12 mouse cellular contexts compared by ENCODE assay signal in genomic region chr17:35222299-35222698, GRCm38 (mm10). TPM values are rescaled to one million over a fixed set of nuclear protein-coding genes. Genes with fewer than 3 reads are reported as not detected.
DNase-seq lines count a peak whose midpoint lies in the region; ATAC-seq and TF ChIP-seq lines count a peak whose summit lies in the region.
"Had no signal": no experiment of that assay in that cellular context is flagged by ENCODE, and none has a peak within 500 bp of the region (broad histone marks: within the 10 kb centered on the region; RNA-seq: fewer than 3 reads in every experiment).

No protein-coding gene starts in this region.

- no peaks in the 10 kb centered on the region for H3K9me3 ChIP-seq in heart, embryonic 15.5 days (replicated peaks)
- H3K9me3 ChIP-seq in liver, embryonic 13.5 days (replicated peaks), result no peaks in the 10 kb centered on the region
- no peaks in the 10 kb centered on the region for H3K9me3 ChIP-seq in stomach, embryonic 15.5 days
- H3K9me3 ChIP-seq in forebrain, embryonic 10.5 days, result no peaks in the 10 kb centered on the region
- no peaks in the 10 kb centered on the region for H3K9me3 ChIP-seq in forebrain, postnatal 0 days (ENCODE audit: low read length)
- H3K9me3 ChIP-seq: embryonic facial prominence, embryonic 12.5 days; midbrain, embryonic 10.5 days had no signal

- no peak for ATAC-seq in heart, embryonic 15.5 days (replicated peaks; ENCODE audit: insufficient number of reproducible peaks, insufficient read depth, low FRiP score, low read depth)
- ATAC-seq in liver, embryonic 13.5 days (ENCODE audit: low read depth), result no peak
- no peak for ATAC-seq in stomach, embryonic 15.5 days (ENCODE audit: insufficient read depth, low FRiP score, low read depth)
- no peak for ATAC-seq in forebrain, postnatal 0 days

- no peak overlapping the region for H3K4me3 ChIP-seq in heart, embryonic 15.5 days
- H3K4me3 ChIP-seq in liver, embryonic 13.5 days (replicated peaks), result no peak overlapping the region
- H3K4me3 ChIP-seq in stomach, embryonic 15.5 days (replicated peaks), result no peak overlapping the region
- H3K4me3 ChIP-seq in forebrain, embryonic 10.5 days, result no peak overlapping the region
- H3K4me3 ChIP-seq in forebrain, postnatal 0 days (ENCODE audit: low read depth, low read length), result no peak overlapping the region
- H3K4me3 ChIP-seq: embryonic facial prominence, embryonic 12.5 days; midbrain, embryonic 10.5 days had no signal

- H3K4me2 ChIP-seq in heart, embryonic 15.5 days, result no peak overlapping the region
- H3K4me2 ChIP-seq in liver, embryonic 13.5 days, result no peak overlapping the region
- H3K4me2 ChIP-seq in stomach, embryonic 15.5 days, result no peak overlapping the region
- H3K4me2 ChIP-seq in forebrain, postnatal 0 days (ENCODE audit: low read depth), result no peak overlapping the region
- H3K4me2 ChIP-seq: embryonic facial prominence, embryonic 12.5 days had no signal

- peaks cover 16% of the 10 kb centered on the region; the same call in 1 of the 2 replicates for H3K36me3 ChIP-seq in heart, embryonic 15.5 days
- H3K36me3 ChIP-seq in liver, embryonic 13.5 days, result peaks cover 40% of the 10 kb centered on the region
- peaks cover 17% of the 10 kb centered on the region for H3K36me3 ChIP-seq in stomach, embryonic 15.5 days
- peaks cover 72% of the 10 kb centered on the region for H3K36me3 ChIP-seq in forebrain, embryonic 10.5 days (replicated peaks)
- peaks cover 28% of the 10 kb centered on the region for H3K36me3 ChIP-seq in forebrain, postnatal 0 days (ENCODE audit: insufficient read depth)

- TF ChIP-seq CTCF in forebrain, postnatal 0 days (IDR thresholded peaks at IDR 0.05; ENCODE audit: low read depth), result no peak

- DNase-seq in heart, postnatal 36 days, result no peak
- DNase-seq in T-cell, adult 2 months (ENCODE audit: low spot score), result peak; percentile 47
- DNase-seq in liver, embryonic 13.5 days, result no peak
- no peak for DNase-seq in cerebellum, adult 9-10 months
- no peak for DNase-seq in forebrain, embryonic 10.5 days (ENCODE audit: extremely low spot score, low spot score)
- no peak for DNase-seq in forebrain, postnatal 0 days
- DNase-seq: adrenal gland, postnatal 25 days had no signal

- 51% methylated on average over 6 of the region's 6 CpGs for WGBS in heart, embryonic 15.5 days
- 53% methylated on average over 6 of the region's 6 CpGs for WGBS in liver, embryonic 13.5 days (ENCODE audit: insufficient replicate concordance)
- WGBS in stomach, embryonic 15.5 days, result 63% methylated on average over 6 of the region's 6 CpGs
- WGBS in forebrain, embryonic 10.5 days, result 87% methylated on average over 6 of the region's 6 CpGs
- 81% methylated on average over 6 of the region's 6 CpGs for WGBS in forebrain, postnatal 0 days

- H3K27me3 ChIP-seq in heart, embryonic 15.5 days, result no peaks in the 10 kb centered on the region
- H3K27me3 ChIP-seq in liver, embryonic 13.5 days, result no peaks in the 10 kb centered on the region
- no peaks in the 10 kb centered on the region for H3K27me3 ChIP-seq in stomach, embryonic 15.5 days (replicated peaks)
- no peaks in the 10 kb centered on the region for H3K27me3 ChIP-seq in forebrain, embryonic 10.5 days (ENCODE audit: poor library complexity, severe bottlenecking)
- H3K27me3 ChIP-seq in forebrain, postnatal 0 days (ENCODE audit: insufficient read depth, low read length), result no peaks in the 10 kb centered on the region
- H3K27me3 ChIP-seq: embryonic facial prominence, embryonic 12.5 days had no signal

- intact Hi-C loops in heart, postnatal 36 days (cut with DNase I), result no loop called here

- peak overlapping the region; percentile 39 for H3K27ac ChIP-seq in heart, embryonic 15.5 days
- H3K27ac ChIP-seq in liver, embryonic 13.5 days, result peak overlapping the region; percentile 48
- peak overlapping the region; percentile 42; the same call in 1 of the 2 replicates for H3K27ac ChIP-seq in stomach, embryonic 15.5 days
- no peak overlapping the region for H3K27ac ChIP-seq in forebrain, embryonic 10.5 days
- H3K27ac ChIP-seq in forebrain, postnatal 0 days (ENCODE audit: low read depth, low read length), result no peak overlapping the region
- H3K27ac ChIP-seq: embryonic facial prominence, embryonic 12.5 days; midbrain, embryonic 10.5 days had no signal

- peaks cover 34% of the 10 kb centered on the region for H3K4me1 ChIP-seq in heart, embryonic 15.5 days (replicated peaks)
- peaks cover 50% of the 10 kb centered on the region for H3K4me1 ChIP-seq in liver, embryonic 13.5 days (replicated peaks)
- peaks cover 7% of the 10 kb centered on the region; the same call in 1 of the 2 replicates for H3K4me1 ChIP-seq in stomach, embryonic 15.5 days
- no peaks in the 10 kb centered on the region for H3K4me1 ChIP-seq in forebrain, embryonic 10.5 days
- no peaks in the 10 kb centered on the region for H3K4me1 ChIP-seq in forebrain, postnatal 0 days (ENCODE audit: insufficient read depth)
- H3K4me1 ChIP-seq: embryonic facial prominence, embryonic 12.5 days had no signal

- H3K9ac ChIP-seq in heart, embryonic 15.5 days, result no peak overlapping the region
- H3K9ac ChIP-seq in liver, embryonic 13.5 days, result no peak overlapping the region
- H3K9ac ChIP-seq in stomach, embryonic 15.5 days, result no peak overlapping the region
- H3K9ac ChIP-seq in forebrain, postnatal 0 days, result no peak overlapping the region
- H3K9ac ChIP-seq: embryonic facial prominence, embryonic 12.5 days had no signal

RNA-seq across cellular contexts. Expression of gene Gm16181, which starts 1.7 kb away (rescaled TPM):
- 0.35 and 0.48 TPM in 2 replicates for polyA plus RNA-seq in heart, embryonic 15.5 days (2015; fragmentation: Nextera tagmentation; extraction: Ambion mirVana)
- not detected for total RNA-seq in heart, postnatal 36 days (2021)
- 0.36 TPM in 1 of 2 replicates, not detected in the other for polyA plus RNA-seq in liver, embryonic 13.5 days (2015; fragmentation: Nextera tagmentation; extraction: Ambion mirVana)
- 0.86 TPM in 1 of 2 replicates, not detected in the other for polyA plus RNA-seq in stomach, embryonic 15.5 days (2015; fragmentation: Nextera tagmentation; extraction: Ambion mirVana)
- 0.53 TPM in 1 of 2 replicates, not detected in the other for polyA plus RNA-seq in forebrain, embryonic 10.5 days (2016; fragmentation: Nextera tagmentation; extraction: Ambion mirVana)
- total RNA-seq in forebrain, postnatal 0 days (2014; rRNA removed), result not detected in 2 replicates
- not detected in 2 replicates for polyA plus RNA-seq in forebrain, postnatal 0 days (2015; fragmentation: Nextera tagmentation; extraction: Ambion mirVana)
- total RNA-seq: adrenal gland, postnatal 25 days; ES-E14 had no signal
- polyA plus RNA-seq: embryonic facial prominence, embryonic 12.5 days had no signal

RNA-seq across cellular contexts. Expression of gene Atp6v1g2, which starts 11.2 kb away (rescaled TPM):
- 8.9 and 9.4 TPM in 2 replicates for polyA plus RNA-seq in heart, embryonic 15.5 days (2015; fragmentation: Nextera tagmentation; extraction: Ambion mirVana)
- 1 to 10 TPM; 2.0 to 2.6 TPM for total RNA-seq in heart, postnatal 36 days (2021)
- polyA plus RNA-seq in liver, embryonic 13.5 days (2015; fragmentation: Nextera tagmentation; extraction: Ambion mirVana), result 0.76 and 1.3 TPM in 2 replicates
- polyA plus RNA-seq in stomach, embryonic 15.5 days (2015; fragmentation: Nextera tagmentation; extraction: Ambion mirVana), result 5.1 and 5.9 TPM in 2 replicates
- 7.0 and 7.7 TPM in 2 replicates for polyA plus RNA-seq in forebrain, embryonic 10.5 days (2016; fragmentation: Nextera tagmentation; extraction: Ambion mirVana)
- 59.7 and 81.4 TPM in 2 replicates for total RNA-seq in forebrain, postnatal 0 days (2014; rRNA removed)
- 121 and 146 TPM in 2 replicates for polyA plus RNA-seq in forebrain, postnatal 0 days (2015; fragmentation: Nextera tagmentation; extraction: Ambion mirVana)

RNA-seq across cellular contexts. Expression of gene Nfkbil1, which starts 13.3 kb away (rescaled TPM):
- polyA plus RNA-seq in heart, embryonic 15.5 days (2015; fragmentation: Nextera tagmentation; extraction: Ambion mirVana), result 7.8 and 9.1 TPM in 2 replicates
- 1 to 10 TPM; 8.0 to 8.5 TPM for total RNA-seq in heart, postnatal 36 days (2021)
- polyA plus RNA-seq in liver, embryonic 13.5 days (2015; fragmentation: Nextera tagmentation; extraction: Ambion mirVana), result 3.9 and 4.4 TPM in 2 replicates
- polyA plus RNA-seq in stomach, embryonic 15.5 days (2015; fragmentation: Nextera tagmentation; extraction: Ambion mirVana), result 12.5 and 14.1 TPM in 2 replicates
- polyA plus RNA-seq in forebrain, embryonic 10.5 days (2016; fragmentation: Nextera tagmentation; extraction: Ambion mirVana), result 10.0 and 11.5 TPM in 2 replicates
- total RNA-seq in forebrain, postnatal 0 days (2014; rRNA removed), result 17.1 and 24.5 TPM in 2 replicates
- 12.3 and 12.4 TPM in 2 replicates for polyA plus RNA-seq in forebrain, postnatal 0 days (2015; fragmentation: Nextera tagmentation; extraction: Ambion mirVana)

RNA-seq across cellular contexts. Expression of gene Lta, which starts 17.1 kb away (rescaled TPM):
- 0.09 and 0.62 TPM in 2 replicates for polyA plus RNA-seq in heart, embryonic 15.5 days (2015; fragmentation: Nextera tagmentation; extraction: Ambion mirVana)
- total RNA-seq in heart, postnatal 36 days (2021), result under 1 TPM in 1 of 2 experiments, not detected in 1; 0.19 TPM
- polyA plus RNA-seq in liver, embryonic 13.5 days (2015; fragmentation: Nextera tagmentation; extraction: Ambion mirVana), result 0.07 and 0.10 TPM in 2 replicates
- 0.77 and 0.83 TPM in 2 replicates for polyA plus RNA-seq in stomach, embryonic 15.5 days (2015; fragmentation: Nextera tagmentation; extraction: Ambion mirVana)
- not detected in 2 replicates for polyA plus RNA-seq in forebrain, embryonic 10.5 days (2016; fragmentation: Nextera tagmentation; extraction: Ambion mirVana)
- total RNA-seq in forebrain, postnatal 0 days (2014; rRNA removed), result 0.38 TPM in 1 of 2 replicates, not detected in the other
- polyA plus RNA-seq in forebrain, postnatal 0 days (2015; fragmentation: Nextera tagmentation; extraction: Ambion mirVana), result 0.50 and 0.80 TPM in 2 replicates
- polyA plus RNA-seq: midbrain, embryonic 10.5 days had no signal

RNA-seq across cellular contexts. Expression of gene Ddx39b, which starts 19.2 kb away (rescaled TPM):
- 213 and 268 TPM in 2 replicates for polyA plus RNA-seq in heart, embryonic 15.5 days (2015; fragmentation: Nextera tagmentation; extraction: Ambion mirVana)
- total RNA-seq in heart, postnatal 36 days (2021), result 10 to 100 TPM; 83.3 to 97.3 TPM
- polyA plus RNA-seq in liver, embryonic 13.5 days (2015; fragmentation: Nextera tagmentation; extraction: Ambion mirVana), result 208 and 220 TPM in 2 replicates
- 361 and 392 TPM in 2 replicates for polyA plus RNA-seq in stomach, embryonic 15.5 days (2015; fragmentation: Nextera tagmentation; extraction: Ambion mirVana)
- 757 and 759 TPM in 2 replicates for polyA plus RNA-seq in forebrain, embryonic 10.5 days (2016; fragmentation: Nextera tagmentation; extraction: Ambion mirVana)
- 305 and 336 TPM in 2 replicates for total RNA-seq in forebrain, postnatal 0 days (2014; rRNA removed)
- polyA plus RNA-seq in forebrain, postnatal 0 days (2015; fragmentation: Nextera tagmentation; extraction: Ambion mirVana), result 357 and 382 TPM in 2 replicates

Comparison
In these comparisons a context has a peak if more than half of its experiments do, and no peak if none do; other contexts are left out.
1. RNA of gene Atp6v1g2, which starts 11.2 kb away (polyA plus RNA-seq): 121 to 146 TPM in forebrain, postnatal 0 days; 8.9 to 9.4 TPM in heart, embryonic 15.5 days, 7.0 to 7.7 TPM in forebrain, embryonic 10.5 days, 5.1 to 5.9 TPM in stomach, embryonic 15.5 days and 0.76 to 1.3 TPM in liver, embryonic 13.5 days; every median in the first group is over 10 times any median in the second.
2. H3K27ac ChIP-seq: peak in heart, embryonic 15.5 days (single experiment), liver, embryonic 13.5 days (single experiment) and stomach, embryonic 15.5 days (single experiment); none in forebrain, embryonic 10.5 days (single experiment) and forebrain, postnatal 0 days (single experiment).